ENCODE assay signal across 8 mouse cellular contexts in genomic region chr1:93445822-93446162, GRCm38 (mm10). TPM values are rescaled to one million over a fixed set of nuclear protein-coding genes. Genes with fewer than 3 reads are reported as not detected.
DNase-seq lines count a peak whose midpoint lies in the region; ATAC-seq and TF ChIP-seq lines count a peak whose summit lies in the region.

No protein-coding gene starts in this region.

- H3K4me1 ChIP-seq in kidney, embryonic 14.5 days (ENCODE audit: control insufficient read depth, insufficient read depth, low read length): peaks cover 22% of the 10 kb centered on the region
- H3K4me1 ChIP-seq in bone marrow macrophage, adult 2 months (ENCODE audit: control insufficient read depth, insufficient read depth, low read length): peaks cover 14% of the 10 kb centered on the region
- peaks cover 13% of the 10 kb centered on the region; the same call in 1 of the 2 replicates for H3K4me1 ChIP-seq in hindbrain, embryonic 14.5 days (replicated peaks; ENCODE audit: control insufficient read depth, insufficient read depth, low read length)
- peaks cover 16% of the 10 kb centered on the region for H3K4me1 ChIP-seq in midbrain, embryonic 15.5 days

- peak overlapping the region; percentile 95 for H3K4me3 ChIP-seq in kidney, embryonic 14.5 days (ENCODE audit: low read length)
- H3K4me3 ChIP-seq in bone marrow macrophage, adult 2 months (ENCODE audit: insufficient read depth, low read length): peak overlapping the region; percentile 94
- H3K4me3 ChIP-seq in hindbrain, embryonic 14.5 days (replicated peaks; ENCODE audit: low read length): peak overlapping the region; percentile 80
- peak overlapping the region; percentile 62 for H3K4me3 ChIP-seq in midbrain, embryonic 15.5 days

- H3K27ac ChIP-seq in kidney, embryonic 14.5 days (ENCODE audit: low read depth, low read length): peak overlapping the region; percentile 95
- H3K27ac ChIP-seq in bone marrow macrophage, adult 2 months (ENCODE audit: insufficient read depth, low read depth, low read length): no peak overlapping the region
- 0 out of 2 replicates have a peak overlapping the region, but pooled peaks have one; percentile 74 for H3K27ac ChIP-seq in hindbrain, embryonic 14.5 days
- H3K27ac ChIP-seq in midbrain, embryonic 15.5 days: peak overlapping the region; percentile 51; the same call in 1 of the 2 replicates

- ATAC-seq in kidney, embryonic 14.5 days (ENCODE audit: low FRiP score, low TSS enrichment): no peak; the same call in none of the 2 replicates
- peak; percentile 19; the same call in 1 of the 2 replicates for ATAC-seq in hindbrain, embryonic 14.5 days (ENCODE audit: low FRiP score)
- ATAC-seq in midbrain, embryonic 15.5 days (replicated peaks): peak; percentile 19; the same call in 1 of the 2 replicates

- H3K9me3 ChIP-seq in kidney, embryonic 14.5 days (ENCODE audit: control insufficient read depth, low read length): no peaks in the 10 kb centered on the region
- no peaks in the 10 kb centered on the region for H3K9me3 ChIP-seq in hindbrain, embryonic 14.5 days (ENCODE audit: control insufficient read depth, low read length)
- no peaks in the 10 kb centered on the region for H3K9me3 ChIP-seq in midbrain, embryonic 15.5 days

- WGBS in kidney, embryonic 14.5 days: 14% methylated on average over 3 of the region's 3 CpGs
- 20% methylated on average over 3 of the region's 3 CpGs for WGBS in hindbrain, embryonic 14.5 days
- WGBS in midbrain, embryonic 15.5 days: 13% methylated on average over 3 of the region's 3 CpGs

- DNase-seq in kidney, postnatal 10 days: no peak
- no peak for DNase-seq in hindbrain, embryonic 14.5 days (ENCODE audit: low spot score)
- no peak for DNase-seq in adrenal gland, adult 18-20 months (ENCODE audit: low spot score in 2 of 2)
- DNase-seq in spleen, adult 18-20 months: no peak
- DNase-seq in adrenal gland, adult (ENCODE audit: inconsistent age in 2 of 2, low spot score in 1 of 2): no peak

- H3K27me3 ChIP-seq in kidney, embryonic 14.5 days (ENCODE audit: control insufficient read depth, insufficient read depth, low read length): no peaks in the 10 kb centered on the region
- no peaks in the 10 kb centered on the region for H3K27me3 ChIP-seq in hindbrain, embryonic 14.5 days (ENCODE audit: control insufficient read depth, insufficient read depth, low read length)
- no peaks in the 10 kb centered on the region for H3K27me3 ChIP-seq in midbrain, embryonic 15.5 days (replicated peaks)

- TF ChIP-seq CTCF in bone marrow macrophage, adult 2 months (IDR thresholded peaks at IDR 0.05; ENCODE audit: low read depth, low read length): no peak

- H3K9ac ChIP-seq in kidney, embryonic 14.5 days (ENCODE audit: low read depth, low read length): peak overlapping the region; percentile 94
- H3K9ac ChIP-seq in hindbrain, embryonic 14.5 days: peak overlapping the region; percentile 76
- peak overlapping the region; percentile 55 for H3K9ac ChIP-seq in midbrain, embryonic 15.5 days

- peak overlapping the region; percentile 65 for H3K4me2 ChIP-seq in kidney, embryonic 14.5 days (replicated peaks; ENCODE audit: low read depth, low read length)
- H3K4me2 ChIP-seq in hindbrain, embryonic 14.5 days (replicated peaks): peak overlapping the region; percentile 99
- H3K4me2 ChIP-seq in midbrain, embryonic 15.5 days: peak overlapping the region; percentile 96

- no peak for TF ChIP-seq POLR2A in bone marrow macrophage, adult 2 months (IDR thresholded peaks at IDR 0.05; ENCODE audit: borderline replicate concordance, low read depth, low read length)

- peaks cover 15% of the 10 kb centered on the region for H3K36me3 ChIP-seq in kidney, embryonic 14.5 days (ENCODE audit: control insufficient read depth, insufficient read depth, low read length)
- H3K36me3 ChIP-seq in hindbrain, embryonic 14.5 days (replicated peaks; ENCODE audit: control insufficient read depth, insufficient read depth): peaks cover 6% of the 10 kb centered on the region; the same call in 1 of the 2 replicates
- H3K36me3 ChIP-seq in midbrain, embryonic 15.5 days (replicated peaks): no peaks in the 10 kb centered on the region

RNA-seq across cellular contexts. Expression of gene Hdlbp, which starts 32.8 kb away (rescaled TPM):
- polyA plus RNA-seq in kidney, embryonic 14.5 days (2014; fragmentation: Nextera tagmentation; extraction: Ambion mirVana): 128 and 161 TPM in 2 replicates
- 79.8 and 89.9 TPM in 2 replicates for polyA plus RNA-seq in bone marrow macrophage, adult 2 months (2012; ENCODE audit: insufficient read depth, insufficient read length, missing spikeins)
- polyA plus RNA-seq in hindbrain, embryonic 14.5 days (2014; fragmentation: Nextera tagmentation; extraction: Ambion mirVana): 65.1 and 80.2 TPM in 2 replicates
- 70.9 and 71.1 TPM in 2 replicates for polyA plus RNA-seq in midbrain, embryonic 15.5 days (2015; fragmentation: Nextera tagmentation; extraction: Ambion mirVana)
- total RNA-seq in adrenal gland, adult 18-20 months (2021): 100 to 1,000 TPM; 316 to 376 TPM
